Mouse (Mus musculus) heart, embryonic 16.5 days (tissue): Measurements from ENCODE around the gene Mboat1. TPM values are rescaled to one million over a fixed set of nuclear protein-coding genes. Genes with fewer than 3 reads are reported as not detected.

Experiments
- ATAC-seq: fragments of 200-750 bp; cut with Nextera tagmentation; replicated peaks from 2 replicates; pipeline ENCODE4 v1.8.0; 2017; ENCODE audit warnings: moderate number of reproducible peaks; ENCODE audit not compliant: insufficient read depth, low FRiP score; ENCODE audit errors: extremely low read depth
- H3K27ac ChIP-seq: fragments of 300-500 bp; sonication (generic); 2 replicates; pipeline ENCODE4 v1.5.1; 2014; ENCODE audit warnings: mild to moderate bottlenecking, low read length, control low read depth, moderate library complexity
- H3K27me3 ChIP-seq: fragments of 300-500 bp; sonication (generic); 2 replicates; pipeline ENCODE4 v1.6.1; 2014; ENCODE audit warnings: low read length, mixed read lengths; ENCODE audit not compliant: control insufficient read depth, insufficient read depth
- H3K36me3 ChIP-seq: fragments of 300-500 bp; sonication (generic); 2 replicates; pipeline ENCODE4 v1.6.1; 2014; ENCODE audit not compliant: control insufficient read depth, insufficient read depth
- H3K4me1 ChIP-seq: fragments of 300-500 bp; sonication (generic); 2 replicates; pipeline ENCODE4 v1.6.1; 2014; ENCODE audit warnings: low read length, mixed read lengths; ENCODE audit not compliant: control insufficient read depth, insufficient read depth
- H3K4me2 ChIP-seq: fragments of 300-500 bp; sonication (generic); 2 replicates; pipeline ENCODE4 v1.6.1; 2014; ENCODE audit warnings: low read depth, mild to moderate bottlenecking, control low read depth, low read length
- H3K4me3 ChIP-seq: fragments of 300-500 bp; sonication (generic); 2 replicates; pipeline ENCODE4 v1.5.1; 2014; ENCODE audit warnings: mild to moderate bottlenecking, control low read depth, low read length
- H3K9ac ChIP-seq: fragments of 300-500 bp; sonication (generic); 2 replicates; pipeline ENCODE4 v1.6.1; 2014; ENCODE audit warnings: low read length, control low read depth
- H3K9me3 ChIP-seq: fragments of 300-500 bp; sonication (generic); replicated peaks from 2 replicates; pipeline ENCODE4 v1.6.1; 2016; ENCODE audit warnings: low read length; ENCODE audit not compliant: control insufficient read depth
- WGBS: fragments of 180-500 bp; shearing (Covaris S2); extraction: QIAGEN DNeasy Blood & Tissue Kit; methylation state at CpG from one replicate; pipeline ENCODE4 v1.1.7; 2014; 5-methylcytosine and 5-hydroxymethylcytosine counted together
- polyA plus RNA-seq: library from polyadenylated mRNA; unstranded; fragments of >200 nt; fragmentation: Nextera tagmentation; extraction: Ambion mirVana; gene quantifications from 2 replicates; pipeline ENCODE4 v1.2.1, GENCODE M21; 2015

Gene Mboat1
- polyA plus RNA-seq, 1 experiment from 2014 or later = 4.1 TPM

DNA sequence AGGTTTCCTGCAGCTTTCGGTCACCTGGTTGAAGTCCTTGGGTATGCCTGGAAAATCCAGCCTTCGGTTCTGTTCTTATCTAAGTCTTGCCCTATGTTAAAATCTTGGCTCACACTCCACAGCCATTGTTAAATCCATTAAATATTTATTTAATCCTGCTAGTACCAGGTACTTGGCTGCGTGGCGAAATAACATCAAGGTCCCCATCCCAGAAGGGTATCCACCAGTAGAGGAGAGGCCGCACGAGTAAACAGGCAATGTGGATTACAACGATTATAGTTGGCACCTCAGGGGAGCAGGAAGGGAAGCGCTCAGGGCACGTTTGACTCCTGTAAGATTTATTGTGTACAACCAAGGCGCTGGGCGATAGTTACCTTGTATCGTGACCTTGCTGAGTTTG is 4.4 kb downstream of the Mboat1 start:
- 85% methylated on average over 12 of the region's 12 CpGs for WGBS

DNA sequence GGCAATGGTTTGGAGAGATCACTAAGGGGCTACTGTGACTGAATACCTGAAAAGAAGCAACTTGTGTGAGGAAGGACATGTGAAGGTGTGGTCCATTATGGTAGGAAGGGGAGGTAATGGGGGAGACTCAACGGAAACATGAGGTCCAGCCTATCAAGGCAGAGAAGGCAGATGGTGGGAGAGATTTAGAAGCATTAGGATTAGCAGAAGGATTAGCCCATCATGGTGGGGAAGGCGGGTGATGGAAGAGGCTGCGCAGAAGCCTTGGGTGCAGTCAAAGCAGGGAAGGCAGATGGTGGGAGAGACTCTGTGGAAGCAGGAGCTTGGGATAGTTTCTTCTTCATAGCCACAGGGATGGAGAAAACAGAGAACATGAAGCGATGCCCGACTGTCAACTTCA is 5.7 kb downstream of the Mboat1 start:
- Histone ChIP-seq H3K27me3 (peaks cover 2% of the 10 kb centered on the region; the same call in 1 of the 2 replicates), H3K4me3 (no peak overlapping the region), H3K27ac (no peak overlapping the region), H3K9ac (no peak overlapping the region), H3K4me2 (no peak overlapping the region), H3K9me3 (no peaks in the 10 kb centered on the region), H3K4me1 (no peaks in the 10 kb centered on the region), H3K36me3 (no peaks in the 10 kb centered on the region)
- WGBS = 87% methylated on average over 5 of the region's 5 CpGs
- no peak for ATAC-seq

More for the DNA sequence above, 4.4 kb downstream of the Mboat1 start:
- Histone ChIP-seq H3K4me3 (no peak overlapping the region), H3K36me3 (no peaks in the 10 kb centered on the region), H3K9me3 (no peaks in the 10 kb centered on the region), H3K27ac (no peak overlapping the region), H3K27me3 (peaks cover 2% of the 10 kb centered on the region; the same call in 1 of the 2 replicates), H3K9ac (no peak overlapping the region), H3K4me2 (no peak overlapping the region), H3K4me1 (no peaks in the 10 kb centered on the region)
- ATAC-seq = no peak

DNA sequence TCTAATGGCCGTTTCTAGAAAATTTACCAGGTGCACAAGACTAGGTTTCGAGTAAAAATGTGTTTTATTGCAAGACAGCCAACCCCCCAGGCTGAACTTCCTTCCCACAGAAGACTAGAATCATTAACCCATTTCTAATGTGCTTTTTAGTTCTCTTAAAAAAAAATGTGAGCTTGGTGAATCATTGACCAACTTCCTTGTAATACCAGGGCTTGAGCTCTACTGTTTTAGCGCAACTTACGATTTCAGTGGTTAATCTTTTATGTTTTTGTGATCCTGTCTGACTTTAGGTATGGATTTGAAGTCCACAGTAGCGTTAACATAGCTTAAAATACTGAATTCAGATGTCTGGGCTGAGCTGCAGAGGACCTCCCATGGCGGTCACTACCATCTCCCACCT is 10.2 kb downstream of the Mboat1 start:
- no peak overlapping the region for H3K9ac ChIP-seq
- 81% methylated on average over 6 of the region's 6 CpGs for WGBS
- ATAC-seq = no peak
- no peaks in the 10 kb centered on the region for H3K9me3 ChIP-seq
- no peak overlapping the region for H3K4me3 ChIP-seq
- H3K4me1 ChIP-seq = no peaks in the 10 kb centered on the region
- H3K27ac ChIP-seq = no peak overlapping the region
- no peak overlapping the region for H3K4me2 ChIP-seq
- H3K27me3 ChIP-seq = no peaks in the 10 kb centered on the region
- H3K36me3 ChIP-seq = no peaks in the 10 kb centered on the region

DNA sequence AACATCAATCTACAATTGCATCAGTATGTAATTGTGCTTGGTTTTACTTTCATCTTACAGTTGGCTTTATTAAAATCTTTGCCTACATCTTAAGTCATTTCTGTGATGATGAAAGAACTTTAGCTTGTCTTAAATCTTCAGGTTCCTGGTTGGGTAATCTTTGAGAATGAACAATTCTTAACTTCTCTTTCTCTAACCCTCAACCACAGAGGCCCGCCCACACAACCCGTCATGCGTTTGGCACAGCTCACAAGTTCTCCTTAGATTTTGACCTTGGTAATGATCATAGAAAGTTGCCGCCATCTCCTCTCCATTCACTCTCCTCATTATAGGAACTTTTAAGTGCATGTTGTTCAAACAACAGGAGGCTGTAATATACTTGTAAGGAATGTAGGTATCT is 18.0 kb downstream of the Mboat1 start:
- ATAC-seq = no peak
- WGBS = 70% methylated on average over 4 of the region's 4 CpGs
- H3K4me1 ChIP-seq = no peaks in the 10 kb centered on the region

DNA sequence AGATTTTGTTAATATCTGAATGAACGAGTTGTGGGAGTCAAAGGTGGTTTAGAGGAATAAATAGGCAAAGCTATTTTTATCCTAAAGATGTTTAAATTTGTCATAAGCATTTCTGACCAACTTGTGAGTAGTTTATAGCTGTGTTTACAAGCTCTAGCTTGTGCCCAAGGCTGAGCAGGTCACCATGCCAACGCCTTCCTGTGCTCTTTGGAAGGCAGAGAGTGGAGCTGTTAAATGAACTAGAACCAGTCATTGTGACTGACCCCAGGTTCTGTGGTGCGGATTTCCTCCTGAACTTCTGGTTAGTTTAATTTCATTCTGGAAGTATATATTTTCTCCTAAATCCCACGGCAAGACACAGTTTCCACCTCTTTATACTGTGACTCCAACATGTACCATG is 23.3 kb downstream of the Mboat1 start:
- H3K4me1 ChIP-seq = no peaks in the 10 kb centered on the region

More for the DNA sequence above, 18.0 kb downstream of the Mboat1 start:
- Histone ChIP-seq H3K27me3 (no peaks in the 10 kb centered on the region), H3K36me3 (no peaks in the 10 kb centered on the region), H3K9me3 (no peaks in the 10 kb centered on the region), H3K9ac (no peak overlapping the region), H3K4me2 (no peak overlapping the region), H3K4me3 (no peak overlapping the region), H3K27ac (no peak overlapping the region)

DNA sequence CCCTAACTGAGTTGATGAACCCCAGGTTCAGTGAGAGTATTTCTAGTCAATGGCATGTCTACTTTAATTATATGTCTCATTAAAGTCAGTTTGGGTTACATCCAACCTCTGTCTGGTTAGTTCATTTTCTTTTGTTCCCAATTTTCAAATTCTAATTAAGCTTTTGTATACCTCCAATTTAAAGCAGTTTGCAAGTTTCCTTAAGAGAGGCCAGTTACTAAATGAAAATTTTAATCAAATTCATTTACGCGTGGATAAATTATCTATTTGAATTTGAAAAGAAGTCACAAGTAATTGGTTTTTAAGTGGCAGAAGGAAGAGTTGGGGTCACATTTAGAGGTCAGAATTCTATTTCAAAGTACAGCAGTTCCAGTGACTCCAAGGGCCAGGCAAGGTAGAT is 27.2 kb downstream of the Mboat1 start:
- H3K27ac ChIP-seq = no peak overlapping the region
- no peaks in the 10 kb centered on the region for H3K9me3 ChIP-seq
- ATAC-seq = no peak
- no peak overlapping the region for H3K4me2 ChIP-seq
- no peaks in the 10 kb centered on the region for H3K4me1 ChIP-seq
- H3K9ac ChIP-seq = no peak overlapping the region
- H3K27me3 ChIP-seq = no peaks in the 10 kb centered on the region
- 94% methylated on average over 2 of the region's 2 CpGs for WGBS
- no peaks in the 10 kb centered on the region for H3K36me3 ChIP-seq
- no peak overlapping the region for H3K4me3 ChIP-seq

More for the DNA sequence above, 23.3 kb downstream of the Mboat1 start:
- no peak overlapping the region for H3K27ac ChIP-seq
- WGBS = 82% methylated on average over 4 of the region's 4 CpGs
- no peaks in the 10 kb centered on the region for H3K36me3 ChIP-seq
- H3K27me3 ChIP-seq = no peaks in the 10 kb centered on the region
- no peaks in the 10 kb centered on the region for H3K9me3 ChIP-seq
- no peak overlapping the region for H3K4me2 ChIP-seq
- H3K4me3 ChIP-seq = no peak overlapping the region
- H3K9ac ChIP-seq = no peak overlapping the region
- no peak for ATAC-seq

DNA sequence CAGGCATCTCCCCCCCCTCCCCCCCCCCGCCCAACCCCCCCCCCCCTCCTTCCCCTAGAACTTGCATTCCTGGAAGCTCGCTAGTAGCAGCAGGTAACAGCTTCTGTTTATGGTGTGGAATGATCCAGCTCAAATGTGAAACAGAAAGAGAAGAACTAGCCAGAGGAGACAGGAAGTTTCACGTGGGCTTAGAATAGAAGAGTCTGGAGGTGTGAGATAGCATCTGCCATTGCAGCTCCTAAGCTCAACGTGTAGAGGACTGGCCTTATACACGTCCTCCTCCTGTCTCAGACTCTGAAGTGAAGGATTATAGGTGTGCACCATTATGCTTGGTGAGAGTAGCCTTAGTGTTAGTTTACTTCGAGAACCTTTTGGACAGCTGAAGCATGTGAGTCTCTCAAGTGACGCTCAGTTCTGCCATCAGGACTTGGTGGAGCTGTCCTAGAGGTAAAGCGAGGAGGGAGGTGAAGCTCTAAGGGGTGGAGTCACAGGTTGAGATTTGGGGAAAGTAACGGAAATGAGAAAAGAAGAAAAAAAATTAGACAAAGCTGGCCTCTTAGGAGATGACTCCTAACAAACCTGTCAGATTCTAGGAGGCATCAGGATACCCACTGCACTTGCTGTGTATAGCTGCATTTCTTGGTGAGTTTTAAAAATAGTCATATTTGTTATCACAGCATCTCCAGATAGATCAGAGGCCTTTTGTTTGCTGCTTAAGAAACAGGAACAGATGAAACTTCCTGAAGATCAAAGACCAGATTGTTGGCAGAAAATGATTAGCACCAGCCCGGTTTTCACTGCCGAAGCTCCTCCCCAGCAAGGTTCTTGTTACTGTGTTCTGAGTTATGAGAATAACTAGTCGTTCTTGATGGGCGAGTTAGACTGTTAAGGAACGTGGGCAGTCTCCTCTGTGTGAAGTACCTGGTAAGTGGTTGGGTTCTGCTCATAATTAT is 30.1 kb downstream of the Mboat1 start:
- no peak overlapping the region for H3K4me3 ChIP-seq
- H3K4me2 ChIP-seq = no peak overlapping the region
- WGBS = 59% methylated on average over 13 of the region's 14 CpGs
- H3K9ac ChIP-seq = no peak overlapping the region
- H3K27ac ChIP-seq = no peak overlapping the region
- no peak for ATAC-seq
- no peaks in the 10 kb centered on the region for H3K9me3 ChIP-seq
- H3K36me3 ChIP-seq = no peaks in the 10 kb centered on the region
- H3K4me1 ChIP-seq = no peaks in the 10 kb centered on the region
- no peaks in the 10 kb centered on the region for H3K27me3 ChIP-seq

DNA sequence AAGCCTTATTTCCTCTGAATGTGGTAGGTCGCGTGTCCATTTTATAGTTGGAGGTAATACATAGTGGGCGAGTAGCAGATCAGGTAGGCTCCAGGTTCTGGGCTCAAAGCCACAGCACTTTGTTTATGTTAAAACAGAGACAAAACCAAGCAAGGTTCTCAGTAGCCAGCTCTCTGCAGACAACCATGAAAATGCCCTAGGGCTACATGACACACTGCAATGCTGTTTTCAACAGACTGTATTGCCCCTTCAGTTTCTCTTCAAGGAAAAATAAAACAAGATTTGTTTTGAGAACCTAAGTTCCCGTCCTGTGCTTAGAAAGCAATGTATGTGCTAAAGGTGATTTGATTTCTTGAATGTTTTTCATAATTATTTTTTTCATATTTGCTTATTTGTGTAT is 31.2 kb downstream of the Mboat1 start:
- Histone ChIP-seq H3K9ac (no peak overlapping the region), H3K36me3 (no peaks in the 10 kb centered on the region), H3K4me2 (no peak overlapping the region), H3K27me3 (no peaks in the 10 kb centered on the region), H3K27ac (no peak overlapping the region), H3K4me1 (no peaks in the 10 kb centered on the region), H3K9me3 (no peaks in the 10 kb centered on the region), H3K4me3 (no peak overlapping the region)
- 76% methylated on average over 4 of the region's 4 CpGs for WGBS
- no peak for ATAC-seq

DNA sequence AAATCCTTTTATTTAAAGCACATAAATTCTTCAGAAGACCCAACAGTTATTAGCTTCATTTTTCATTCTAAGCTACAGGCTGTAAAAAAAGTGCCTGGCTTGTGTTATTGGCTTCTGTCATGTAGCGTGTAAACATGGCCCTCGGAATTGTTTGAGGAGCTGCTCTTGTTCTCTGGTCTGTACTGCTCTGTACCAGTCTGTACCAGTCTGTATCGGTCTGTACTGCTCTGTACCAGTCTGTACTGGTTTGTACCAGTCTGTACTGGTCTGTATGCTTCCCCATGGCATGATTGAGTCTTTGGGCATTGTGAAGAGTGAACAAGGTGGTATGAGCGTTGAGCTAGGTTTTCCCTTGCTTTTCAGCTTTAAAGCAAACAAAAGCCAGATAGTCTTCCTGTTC is 32.5 kb downstream of the Mboat1 start:
- no peaks in the 10 kb centered on the region for H3K9me3 ChIP-seq
- WGBS = 82% methylated on average over 4 of the region's 4 CpGs
- H3K9ac ChIP-seq = no peak overlapping the region
- H3K4me3 ChIP-seq = no peak overlapping the region
- no peaks in the 10 kb centered on the region for H3K27me3 ChIP-seq
- no peaks in the 10 kb centered on the region for H3K4me1 ChIP-seq
- no peak for ATAC-seq
- no peak overlapping the region for H3K27ac ChIP-seq
- H3K4me2 ChIP-seq = no peak overlapping the region
- H3K36me3 ChIP-seq = no peaks in the 10 kb centered on the region
